ENCODE assay signal across 18 mouse cellular contexts in the genomic region with DNA sequence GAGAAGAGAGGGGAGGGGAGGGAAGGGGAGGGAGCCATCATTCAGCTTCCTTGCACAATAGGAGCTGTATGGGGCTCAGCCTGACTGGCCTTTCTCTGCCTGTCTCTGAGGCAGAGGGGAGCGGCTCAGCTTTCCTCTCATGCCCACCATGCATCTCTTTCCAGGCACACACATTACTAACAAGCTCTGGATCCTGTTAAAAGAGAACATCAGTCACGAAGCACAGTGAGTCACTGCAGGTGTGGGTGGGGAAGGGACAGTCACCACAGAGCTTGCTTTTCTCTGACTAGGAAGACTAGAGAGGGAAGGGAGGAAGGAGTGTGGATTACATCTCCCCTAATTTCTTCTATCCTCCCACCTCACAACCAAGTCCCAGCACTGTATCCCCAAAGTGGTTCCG. TPM values are rescaled to one million over a fixed set of nuclear protein-coding genes. Genes with fewer than 3 reads are reported as not detected.
DNase-seq lines count a peak whose midpoint lies in the region; ATAC-seq lines count a peak whose summit lies in the region.
"Had no signal": no experiment of that assay in that cellular context is flagged by ENCODE, and none has a peak within 500 bp of the region (broad histone marks: within the 10 kb centered on the region; RNA-seq: fewer than 3 reads in every experiment).

No protein-coding gene starts in this region.

- H3K4me1 ChIP-seq in hindbrain, embryonic 13.5 days (replicated peaks), result no peaks in the 10 kb centered on the region
- H3K4me1 ChIP-seq in hindbrain, embryonic 14.5 days (replicated peaks; ENCODE audit: control insufficient read depth, insufficient read depth, low read length), result no peaks in the 10 kb centered on the region
- H3K4me1 ChIP-seq: neural tube, embryonic 12.5 days had no signal

- H3K4me2 ChIP-seq in hindbrain, embryonic 13.5 days, result no peak overlapping the region
- no peak overlapping the region for H3K4me2 ChIP-seq in hindbrain, embryonic 14.5 days (replicated peaks)
- H3K4me2 ChIP-seq: neural tube, embryonic 12.5 days had no signal

- DNase-seq in hindbrain, embryonic 14.5 days (ENCODE audit: low spot score), result no peak
- DNase-seq in left cerebral cortex, adult 8-10 months (ENCODE audit: low spot score in 2 of 2), result peak; percentile 32 to 84
- DNase-seq in right cerebral cortex, adult 2 months (ENCODE audit: low spot score in 2 of 2), result peak; percentile 82 to 87
- DNase-seq in ovary, postnatal 10 days (ENCODE audit: low spot score), result no peak
- DNase-seq in adrenal gland, adult 2 months, result no peak
- DNase-seq in thymus, postnatal 36 days, result no peak
- DNase-seq: adrenal gland, postnatal 36 days; cerebellum, adult 9-10 months; gastrocnemius, postnatal 25 days; heart, postnatal 10 days; kidney, adult 18-20 months; lung, adult 18-20 months; thymus, adult 2 months had no signal

- H3K27me3 ChIP-seq in hindbrain, embryonic 13.5 days, result no peaks in the 10 kb centered on the region
- no peaks in the 10 kb centered on the region for H3K27me3 ChIP-seq in hindbrain, embryonic 14.5 days (ENCODE audit: control insufficient read depth, insufficient read depth, low read length)
- H3K27me3 ChIP-seq: neural tube, embryonic 12.5 days had no signal

- no peak for ATAC-seq in hindbrain, embryonic 13.5 days (ENCODE audit: low FRiP score)
- ATAC-seq in hindbrain, embryonic 14.5 days (ENCODE audit: low FRiP score), result no peak
- ATAC-seq in frontal cortex, adult (ENCODE audit: low TSS enrichment), result peak; percentile 100

- H3K36me3 ChIP-seq in hindbrain, embryonic 13.5 days, result no peaks in the 10 kb centered on the region
- no peaks in the 10 kb centered on the region for H3K36me3 ChIP-seq in hindbrain, embryonic 14.5 days (replicated peaks; ENCODE audit: control insufficient read depth, insufficient read depth)
- H3K36me3 ChIP-seq: neural tube, embryonic 12.5 days had no signal

- no peak overlapping the region for H3K4me3 ChIP-seq in hindbrain, embryonic 13.5 days
- H3K4me3 ChIP-seq in hindbrain, embryonic 14.5 days (replicated peaks; ENCODE audit: low read length), result no peak overlapping the region
- H3K4me3 ChIP-seq: megakaryocyte, embryonic 14.5 days; neural tube, embryonic 12.5 days had no signal

- 44% methylated on average over 3 of the region's 3 CpGs for WGBS in hindbrain, embryonic 13.5 days
- whole genome bisulfite sequencing in hindbrain, embryonic 14.5 days, result 47% methylated on average over 3 of the region's 3 CpGs

- H3K9me3 ChIP-seq in hindbrain, embryonic 13.5 days, result no peaks in the 10 kb centered on the region
- H3K9me3 ChIP-seq in hindbrain, embryonic 14.5 days (ENCODE audit: control insufficient read depth, low read length), result no peaks in the 10 kb centered on the region
- H3K9me3 ChIP-seq: neural tube, embryonic 12.5 days had no signal

- H3K27ac ChIP-seq in hindbrain, embryonic 13.5 days, result peak overlapping the region; percentile 6; the same call in 1 of the 2 replicates
- H3K27ac ChIP-seq in hindbrain, embryonic 14.5 days, result no peak overlapping the region
- H3K27ac ChIP-seq: neural tube, embryonic 12.5 days had no signal

- H3K9ac ChIP-seq in hindbrain, embryonic 13.5 days, result no peak overlapping the region
- H3K9ac ChIP-seq in hindbrain, embryonic 14.5 days, result no peak overlapping the region
- H3K9ac ChIP-seq: neural tube, embryonic 12.5 days had no signal

RNA-seq across cellular contexts. Expression of gene Tsga13, which starts 7.4 kb away (rescaled TPM):
- 0.44 and 0.63 TPM in 2 replicates for polyA plus RNA-seq in hindbrain, embryonic 13.5 days (2015; fragmentation: Nextera tagmentation; extraction: Ambion mirVana)
- 0.46 and 0.61 TPM in 2 replicates for polyA plus RNA-seq in hindbrain, embryonic 14.5 days (2014; fragmentation: Nextera tagmentation; extraction: Ambion mirVana)
- not detected for total RNA-seq in left cerebral cortex, adult 8-10 months (2022)
- not detected for total RNA-seq in adrenal gland, adult 2 months (2021)
- polyA plus RNA-seq in adrenal gland, adult 2 months (2012; rRNA removed), result not detected in 2 replicates
- total RNA-seq: adrenal gland, postnatal 36 days; gastrocnemius, postnatal 25 days had no signal
- polyA plus RNA-seq: neural tube, embryonic 12.5 days; thymus, adult 2 months had no signal

RNA-seq across cellular contexts. Expression of gene Copg2, which starts 11.4 kb away (rescaled TPM):
- 31.8 and 34.9 TPM in 2 replicates for polyA plus RNA-seq in hindbrain, embryonic 13.5 days (2015; fragmentation: Nextera tagmentation; extraction: Ambion mirVana)
- 32.6 and 37.9 TPM in 2 replicates for polyA plus RNA-seq in hindbrain, embryonic 14.5 days (2014; fragmentation: Nextera tagmentation; extraction: Ambion mirVana)
- total RNA-seq in left cerebral cortex, adult 8-10 months (2022), result 10 to 100 TPM; 79.4 to 90.6 (median 88.0) TPM
- total RNA-seq in adrenal gland, adult 2 months (2021), result 10 to 100 TPM; 62.3 to 67.5 TPM
- polyA plus RNA-seq in adrenal gland, adult 2 months (2012; rRNA removed), result 3.6 and 5.0 TPM in 2 replicates

RNA-seq across cellular contexts. Expression of gene Klf14, which starts 50.9 kb away (rescaled TPM):
- 0.10 and 0.26 TPM in 2 replicates for polyA plus RNA-seq in hindbrain, embryonic 13.5 days (2015; fragmentation: Nextera tagmentation; extraction: Ambion mirVana)
- polyA plus RNA-seq in hindbrain, embryonic 14.5 days (2014; fragmentation: Nextera tagmentation; extraction: Ambion mirVana), result 0.20 and 0.53 TPM in 2 replicates
- total RNA-seq in left cerebral cortex, adult 8-10 months (2022), result under 1 TPM; 0.35 to 0.82 (median 0.42) TPM
- total RNA-seq in adrenal gland, adult 2 months (2021), result under 1 TPM in 1 of 2 experiments, not detected in 1; 0.12 TPM
- 0.06 TPM in 2 replicates for polyA plus RNA-seq in adrenal gland, adult 2 months (2012; rRNA removed)
- total RNA-seq: adrenal gland, postnatal 36 days had no signal
- polyA plus RNA-seq: spleen, adult 2 months had no signal

Comparison
In these comparisons a context has a peak if more than half of its experiments do, and no peak if none do; other contexts are left out.
1. DNase-seq: peak in left cerebral cortex, adult 8-10 months (2 of 2) and right cerebral cortex, adult 2 months (2 of 2); none in hindbrain, embryonic 14.5 days (single experiment), ovary, postnatal 10 days (single experiment), adrenal gland, adult 2 months (single experiment) and thymus, postnatal 36 days (0 of 2).